Mouse (Mus musculus) kidney, postnatal 25 days (tissue): ENCODE measurements around the gene Rac3.
"Not testable (repeated sequence)": the region's sequence is repeated elsewhere in the genome, so short reads cannot be mapped to it uniquely, and the experiment has no call there.

Experiments
- DNase-seq, 2 experiments: peaks; one replicate each; pipeline ENCODE4 v3.0.0; 2021; ENCODE audit warnings: mixed read lengths in 2 of 2

Gene Rac3

DNA sequence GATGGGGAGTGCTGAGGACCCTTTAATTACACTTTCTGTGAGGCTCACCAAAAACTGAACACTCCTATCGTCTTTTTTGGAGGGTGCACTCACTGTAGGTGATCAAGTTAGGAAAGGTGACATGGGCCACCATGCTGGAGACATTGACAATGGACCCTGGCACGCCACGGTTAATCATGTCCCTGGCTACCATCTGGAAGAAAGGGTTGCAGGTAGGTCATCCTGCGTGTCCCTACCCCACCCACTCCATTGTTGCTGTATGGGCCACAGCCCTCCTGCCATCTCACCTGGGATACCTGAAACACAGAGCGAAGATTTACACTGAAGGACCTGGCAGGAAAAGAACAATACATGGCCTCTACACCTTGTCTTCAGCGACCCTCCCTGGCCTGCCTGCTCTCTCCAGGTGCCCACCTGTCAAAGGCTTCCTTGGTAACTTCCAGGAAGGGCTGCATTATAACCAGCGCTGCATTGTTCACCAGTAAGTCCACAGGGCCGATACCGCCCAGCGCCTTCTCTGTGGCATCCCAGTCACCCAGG, 9.1 kb downstream of the Rac3 start:
- DNase-seq = no peak

- no peak for DNase-seq
Observed at GRCm38 (mm10) chr11:120731395-120731794, 10.1 kb downstream of the Rac3 start.

DNA sequence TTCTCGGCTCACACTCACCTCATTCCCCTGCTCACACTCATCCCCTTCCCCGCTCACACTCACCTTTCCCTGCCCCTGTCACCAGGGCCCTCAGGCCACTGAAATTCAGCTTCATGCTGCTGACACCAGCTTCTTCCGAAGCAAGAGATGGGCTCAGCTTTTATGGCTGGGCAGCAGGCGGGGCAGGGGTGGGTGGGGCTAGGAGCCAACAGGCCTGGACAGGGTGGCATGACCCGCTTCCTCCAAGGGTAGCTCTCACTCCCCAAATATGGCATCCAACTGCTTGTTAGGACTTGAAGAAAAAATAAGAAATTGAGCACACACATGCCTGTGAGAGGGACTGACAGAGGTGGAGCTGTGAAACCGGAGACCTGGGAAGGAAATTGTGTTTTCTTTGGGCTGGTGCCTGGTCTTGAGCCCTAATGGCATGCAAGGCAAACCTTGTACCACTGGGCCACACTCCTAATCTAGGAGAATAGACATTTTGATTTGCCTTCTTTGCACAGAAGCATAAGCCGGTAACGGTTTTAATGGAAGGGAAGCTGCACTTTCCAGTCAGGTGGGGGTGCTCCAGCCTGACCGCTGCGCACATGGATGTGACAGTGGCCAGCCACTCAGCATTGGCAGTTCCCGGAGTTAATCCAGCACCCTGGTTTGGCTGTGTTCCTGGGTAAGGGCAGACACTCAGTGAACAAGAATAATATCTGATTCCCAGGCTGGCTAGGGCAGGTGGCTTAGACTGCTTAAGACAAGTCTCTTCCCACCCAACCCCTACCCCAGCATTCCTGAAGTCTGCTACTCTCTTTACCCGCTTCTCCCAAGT, 10.8 kb downstream of the Rac3 start, which contains the start of gene Cbr2:
TSS of gene Cbr2 (minus strand) at position 257 of the 823 bp plus-strand sequence.
- DNase-seq = peak; percentile 49 to 53

DNA sequence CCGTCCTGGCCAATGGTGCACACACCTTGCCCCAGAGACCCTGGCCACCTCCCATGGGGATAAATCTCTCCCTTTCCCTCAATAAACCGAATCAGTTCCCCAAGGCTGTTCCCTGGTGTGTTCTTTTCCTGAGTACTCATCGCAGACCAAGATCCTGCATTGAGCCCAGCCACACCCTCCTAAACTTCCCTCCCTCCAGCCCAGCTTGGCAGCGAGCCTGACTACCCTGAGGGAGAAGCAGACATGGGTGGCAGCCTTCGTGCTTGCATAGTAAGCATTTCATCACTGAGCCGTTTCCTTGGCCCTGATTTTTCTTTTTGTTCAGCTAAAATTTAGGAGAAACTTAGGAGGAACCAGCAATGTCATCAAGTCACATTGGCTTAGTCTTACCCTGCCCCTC, 12.3 kb downstream of the Rac3 start:
- DNase-seq = peak; percentile 74 to 85

- DNase-seq = no peak
Observed at GRCm38 (mm10) chr11:120736424-120736823, 15.2 kb downstream of the Rac3 start.

DNA sequence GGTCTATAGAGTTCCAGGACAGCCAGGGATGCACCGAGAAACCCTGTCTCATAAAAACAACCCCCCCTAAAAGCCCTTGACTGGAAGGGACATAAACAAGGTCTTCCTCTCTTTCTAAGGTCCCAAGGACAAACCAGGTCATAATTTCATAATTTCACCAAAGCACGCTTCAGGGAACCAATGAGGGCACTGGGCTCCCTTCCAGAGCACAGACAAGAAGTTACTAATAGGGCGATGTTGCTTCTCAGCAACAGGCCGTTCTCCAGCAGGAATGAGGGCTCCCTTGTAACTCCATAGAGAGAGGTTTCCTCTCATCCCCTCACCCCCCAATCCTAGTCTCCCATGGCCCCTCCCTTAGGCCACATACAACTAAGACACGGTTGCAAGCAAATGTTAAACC, 19.7 kb downstream of the Rac3 start:
- DNase-seq = no peak

DNA sequence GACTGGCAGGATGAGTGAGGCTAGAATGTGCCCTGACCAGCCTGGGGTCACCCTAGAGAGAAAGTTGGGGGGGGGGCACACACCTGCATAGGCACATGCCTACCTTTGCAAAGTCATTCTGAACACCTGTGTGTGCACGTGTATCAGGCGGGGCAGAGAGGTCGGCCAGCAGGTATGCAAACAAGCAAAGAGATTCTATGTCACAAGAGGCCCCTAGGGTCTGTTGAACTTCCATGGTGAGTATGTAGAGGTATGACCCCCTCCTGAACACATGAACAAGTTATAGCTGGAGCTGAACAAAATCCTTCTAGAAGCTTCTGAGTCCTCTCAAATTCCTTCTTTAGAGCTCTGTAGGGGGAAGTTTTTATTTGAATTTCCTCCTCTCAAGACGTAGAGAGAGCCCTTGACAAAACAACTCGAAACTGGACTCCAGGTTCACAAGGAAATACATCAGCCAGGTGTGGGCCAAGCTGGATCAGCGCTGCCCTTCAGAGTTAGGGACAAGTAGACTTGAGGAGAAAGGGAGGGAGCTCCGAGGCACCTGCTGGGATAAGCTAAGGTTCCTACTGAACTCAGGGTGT, 22.9 kb downstream of the Rac3 start:
- no peak for DNase-seq

GRCm38 (mm10) chr11:120747974-120748373, 26.7 kb downstream of the Rac3 start:
- DNase-seq = peak in 1 of 2 experiments; percentile 49

- DNase-seq = peak; percentile 61 to 66
Observed at GRCm38 (mm10) chr11:120749430-120749829, 28.2 kb downstream of the Rac3 start.

- DNase-seq = no peak
Observed at GRCm38 (mm10) chr11:120751606-120752005, 30.3 kb downstream of the Rac3 start.

GRCm38 (mm10) chr11:120760236-120760635, 39.0 kb downstream of the Rac3 start:
- DNase-seq = peak in 1 of 2 experiments; percentile 39

DNA sequence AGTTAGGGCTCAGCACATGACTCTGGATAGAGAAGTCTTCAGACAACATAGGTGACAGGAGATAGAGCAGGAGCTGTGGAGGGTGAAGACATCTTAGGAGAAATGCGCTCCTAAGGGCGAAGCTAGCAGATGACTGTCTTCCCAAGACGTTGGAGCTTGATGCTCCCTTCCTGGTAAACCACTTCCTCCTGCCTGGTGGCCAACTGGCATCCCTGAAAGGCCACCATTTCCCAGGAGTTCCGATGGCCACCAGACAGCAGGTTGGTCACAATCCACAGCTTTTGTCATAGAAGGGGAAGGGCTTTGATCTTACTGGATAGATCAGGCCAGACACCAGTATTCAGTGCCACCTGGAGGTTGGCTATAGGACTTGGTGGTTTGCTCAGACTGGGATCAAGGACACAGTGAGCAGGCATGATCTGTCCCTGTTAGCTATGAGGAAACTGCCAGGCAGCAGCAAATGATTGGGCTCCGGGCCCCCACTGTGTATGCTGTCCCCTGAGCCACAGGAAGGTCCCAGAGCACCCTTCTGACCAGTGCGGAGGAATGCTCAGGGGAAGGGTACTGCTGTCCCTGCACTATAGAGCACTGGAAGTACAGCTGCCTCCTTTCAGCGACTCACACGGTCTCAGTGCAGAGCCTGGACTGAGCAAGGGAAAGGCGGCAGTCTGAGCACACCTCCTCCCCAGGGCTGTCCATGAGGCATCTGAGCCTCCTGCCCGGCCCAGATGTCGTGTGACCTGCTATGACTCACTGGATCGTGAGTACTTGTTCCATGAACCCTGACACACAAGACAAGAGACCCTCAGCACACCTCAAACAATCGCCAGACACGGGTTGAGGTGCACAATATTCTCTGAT, 40.8 kb downstream of the Rac3 start:
- DNase-seq = peak in 1 of 2 experiments; percentile 28

DNA sequence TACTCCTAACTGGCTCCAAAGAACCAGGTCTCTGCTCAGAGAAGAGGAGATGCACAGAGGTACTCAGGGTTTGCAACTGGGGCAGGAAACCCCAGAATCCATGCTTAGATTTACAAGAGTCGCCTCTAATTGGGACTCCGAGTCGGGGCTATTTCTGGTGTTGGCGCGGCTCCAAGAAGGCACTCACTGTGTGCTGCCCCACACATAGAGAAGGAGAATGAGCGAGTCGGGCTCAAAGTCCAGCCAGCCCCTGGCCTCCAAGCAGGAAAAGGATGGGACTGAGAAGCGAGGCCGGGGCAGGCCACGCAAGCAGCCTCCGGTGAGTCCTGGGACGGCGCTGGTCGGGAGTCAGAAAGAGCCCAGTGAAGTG, 41.4 kb downstream of the Rac3 start, which contains the start of gene Hmga1b:
TSS of gene Hmga1b (plus strand) at position 123 of the 370 bp plus-strand sequence.
- peak in 1 of 2 experiments; percentile 45 for DNase-seq

- not testable (repeated sequence) for DNase-seq
Observed at GRCm38 (mm10) chr11:120763121-120763999, 42.1 kb downstream of the Rac3 start.

- DNase-seq = peak in 1 of 2 experiments; percentile 9
Observed at GRCm38 (mm10) chr11:120767023-120767422, 45.8 kb downstream of the Rac3 start.

DNA sequence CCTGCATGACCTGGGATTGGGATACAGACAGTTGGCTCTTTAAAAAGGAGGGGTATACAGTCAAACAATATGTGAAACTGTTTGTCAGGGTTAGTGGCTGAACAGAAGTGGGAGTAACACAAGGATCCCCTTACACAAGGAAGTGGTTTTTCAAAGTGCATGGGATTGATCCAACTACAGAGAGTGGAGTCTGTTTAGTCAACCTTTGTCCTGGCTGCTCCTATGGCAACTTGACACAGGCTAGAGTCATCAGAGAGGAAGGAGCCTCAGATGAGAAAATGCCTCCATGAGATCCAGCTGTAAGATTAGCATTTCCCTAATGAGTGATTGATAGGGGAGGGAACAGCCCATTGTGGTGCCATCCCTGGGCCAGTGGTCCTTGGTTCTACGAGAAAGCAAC, 46.9 kb downstream of the Rac3 start:
- no peak for DNase-seq

GRCm38 (mm10) chr11:120772749-120773148, 51.5 kb downstream of the Rac3 start:
- peak in 1 of 2 experiments; percentile 22 for DNase-seq
